In the genomic region with DNA sequence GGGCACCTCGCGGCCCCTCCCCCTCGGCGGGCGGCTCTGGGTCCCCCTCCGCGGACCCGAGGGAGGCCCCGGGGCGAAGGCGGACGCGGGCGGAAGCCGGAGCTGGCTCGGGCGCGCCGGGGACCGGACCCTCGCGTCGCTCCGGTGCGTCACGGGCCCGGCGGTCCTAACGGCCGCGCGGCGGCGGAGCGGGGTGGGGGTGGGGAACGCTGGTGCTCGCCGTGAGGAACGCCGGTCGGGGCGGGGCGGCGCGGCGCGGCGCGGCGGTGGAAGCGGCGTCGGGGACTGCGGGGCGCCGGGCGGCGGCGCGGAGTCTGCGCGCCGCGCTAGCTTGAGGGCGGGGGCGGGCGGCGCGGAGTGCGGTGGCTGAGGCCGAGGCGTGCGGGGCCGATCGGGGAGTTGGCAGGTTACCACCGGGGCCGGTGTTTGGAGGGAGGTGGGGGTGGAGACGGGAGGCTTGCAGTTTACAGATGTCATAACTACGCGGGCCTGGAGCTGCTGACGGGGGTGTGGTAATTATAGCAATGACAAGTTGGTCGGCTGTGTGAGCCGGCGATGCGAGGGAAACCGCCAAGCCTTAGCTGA, we compare ENCODE assay signal across 8 mouse cellular contexts. TPM values are rescaled to one million over a fixed set of nuclear protein-coding genes. Genes with fewer than 3 reads are reported as not detected.
A peak's percentile ranks its signal among the peaks of the same experiment; 100 is the strongest.
DNase-seq lines count a peak whose midpoint lies in the region; ATAC-seq and TF ChIP-seq lines count a peak whose summit lies in the region.

No protein-coding gene starts in this region.

- TF ChIP-seq POLR2A in bone marrow, adult 2 months (IDR thresholded peaks at IDR 0.05; ENCODE audit: borderline replicate concordance, control insufficient read depth, low read depth, low read length), result no peak

- H3K4me1 ChIP-seq in bone marrow, adult 2 months (ENCODE audit: control insufficient read depth, insufficient read depth, low read length), result no peaks in the 10 kb centered on the region
- peaks cover 7% of the 10 kb centered on the region for H3K4me1 ChIP-seq in embryonic facial prominence, embryonic 14.5 days (ENCODE audit: control insufficient read depth, insufficient read depth, low read length)
- H3K4me1 ChIP-seq in kidney, embryonic 14.5 days (ENCODE audit: control insufficient read depth, insufficient read depth, low read length), result peaks cover 4% of the 10 kb centered on the region; the same call in 1 of the 2 replicates
- H3K4me1 ChIP-seq in midbrain, postnatal 0 days (ENCODE audit: insufficient read depth, low read length), result no peaks in the 10 kb centered on the region; the same call in 1 of the 2 replicates
- no peaks in the 10 kb centered on the region; the same call in 1 of the 2 replicates for H3K4me1 ChIP-seq in stomach, embryonic 14.5 days (ENCODE audit: control insufficient read depth, insufficient read depth, low read length)

- peak overlapping the region; percentile 99 for H3K27ac ChIP-seq in bone marrow, adult 2 months (ENCODE audit: control insufficient read depth, insufficient read depth, low read depth, low read length, poor library complexity)
- H3K27ac ChIP-seq in embryonic facial prominence, embryonic 14.5 days (replicated peaks; ENCODE audit: low read depth, low read length), result peak overlapping the region; percentile 99
- H3K27ac ChIP-seq in kidney, embryonic 14.5 days (ENCODE audit: low read depth, low read length), result peak overlapping the region; percentile 99
- peak overlapping the region; percentile 97 for H3K27ac ChIP-seq in midbrain, postnatal 0 days (ENCODE audit: low read depth, low read length)
- peak overlapping the region; percentile 99 for H3K27ac ChIP-seq in stomach, embryonic 14.5 days (ENCODE audit: low read length)

- DNase-seq in CD4-positive helper T cell, adult 2 months (ENCODE audit: low read depth, low spot score), result peak; percentile 90
- DNase-seq in embryonic facial prominence, embryonic 14.5 days (ENCODE audit: low spot score), result peak; percentile 85
- DNase-seq in heart, adult 8-10 months (ENCODE audit: low spot score), result peak; percentile 65
- DNase-seq in liver, result peak; percentile 81
- DNase-seq in midbrain, postnatal 0 days (ENCODE audit: low spot score), result peak; percentile 60

- peak overlapping the region; percentile 80 for H3K4me3 ChIP-seq in bone marrow, adult 2 months (replicated peaks; ENCODE audit: control insufficient read depth, low read depth, low read length)
- peak overlapping the region; percentile 79 for H3K4me3 ChIP-seq in embryonic facial prominence, embryonic 14.5 days (ENCODE audit: low read depth, low read length)
- H3K4me3 ChIP-seq in kidney, embryonic 14.5 days (ENCODE audit: low read length), result peak overlapping the region; percentile 86
- H3K4me3 ChIP-seq in midbrain, postnatal 0 days (ENCODE audit: low read depth, low read length), result peak overlapping the region; percentile 81
- peak overlapping the region; percentile 77 for H3K4me3 ChIP-seq in stomach, embryonic 14.5 days (ENCODE audit: low read depth, low read length)

- no peak for TF ChIP-seq CTCF in bone marrow, adult 2 months (IDR thresholded peaks at IDR 0.05; ENCODE audit: control insufficient read depth, insufficient read depth, low read length)
- TF ChIP-seq CTCF in midbrain, postnatal 0 days (IDR thresholded peaks at IDR 0.05), result no peak

- WGBS in bone marrow, adult 2 months, result 1% methylated on average over 84 of the region's 86 CpGs
- WGBS in embryonic facial prominence, embryonic 14.5 days, result 0% methylated on average over 18 of the region's 86 CpGs
- WGBS in kidney, embryonic 14.5 days, result 0% methylated on average over 31 of the region's 86 CpGs
- under 1% methylated on average over 27 of the region's 86 CpGs for WGBS in midbrain, postnatal 0 days
- under 1% methylated on average over 67 of the region's 86 CpGs for WGBS in stomach, embryonic 14.5 days

- H3K9ac ChIP-seq in embryonic facial prominence, embryonic 14.5 days (ENCODE audit: low read depth, low read length), result peak overlapping the region; percentile 95
- peak overlapping the region; percentile 92 for H3K9ac ChIP-seq in kidney, embryonic 14.5 days (ENCODE audit: low read depth, low read length)
- peak overlapping the region; percentile 91 for H3K9ac ChIP-seq in midbrain, postnatal 0 days (replicated peaks; ENCODE audit: low read length, poor library complexity, severe bottlenecking)
- peak overlapping the region; percentile 80 for H3K9ac ChIP-seq in stomach, embryonic 14.5 days (replicated peaks; ENCODE audit: low read depth, low read length)

- no peaks in the 10 kb centered on the region for H3K36me3 ChIP-seq in embryonic facial prominence, embryonic 14.5 days (ENCODE audit: control insufficient read depth, insufficient read depth, low read length)
- no peaks in the 10 kb centered on the region for H3K36me3 ChIP-seq in kidney, embryonic 14.5 days (ENCODE audit: control insufficient read depth, insufficient read depth, low read length)
- H3K36me3 ChIP-seq in midbrain, postnatal 0 days (ENCODE audit: insufficient read depth, low read length), result no peaks in the 10 kb centered on the region
- no peaks in the 10 kb centered on the region for H3K36me3 ChIP-seq in stomach, embryonic 14.5 days (ENCODE audit: control insufficient read depth, insufficient read depth, low read length)

- H3K4me2 ChIP-seq in embryonic facial prominence, embryonic 14.5 days (ENCODE audit: low read depth, low read length), result peak overlapping the region; percentile 74
- H3K4me2 ChIP-seq in kidney, embryonic 14.5 days (replicated peaks; ENCODE audit: low read depth, low read length), result peak overlapping the region; percentile 45
- H3K4me2 ChIP-seq in midbrain, postnatal 0 days (ENCODE audit: low read depth, low read length, poor library complexity, severe bottlenecking), result peak overlapping the region; percentile 58
- peak overlapping the region; percentile 61 for H3K4me2 ChIP-seq in stomach, embryonic 14.5 days (replicated peaks; ENCODE audit: low read depth, low read length)

- no peaks in the 10 kb centered on the region for H3K9me3 ChIP-seq in embryonic facial prominence, embryonic 14.5 days (ENCODE audit: control insufficient read depth, low read length)
- H3K9me3 ChIP-seq in kidney, embryonic 14.5 days (ENCODE audit: control insufficient read depth, low read length), result no peaks in the 10 kb centered on the region
- no peaks in the 10 kb centered on the region for H3K9me3 ChIP-seq in midbrain, postnatal 0 days (ENCODE audit: low read length)
- no peaks in the 10 kb centered on the region for H3K9me3 ChIP-seq in stomach, embryonic 14.5 days (ENCODE audit: control insufficient read depth, low read depth, low read length)

- peak; percentile 70 for ATAC-seq in embryonic facial prominence, embryonic 14.5 days (ENCODE audit: low read depth)
- ATAC-seq in kidney, embryonic 14.5 days (ENCODE audit: low FRiP score, low TSS enrichment), result peak; percentile 76
- peak; percentile 81 for ATAC-seq in midbrain, postnatal 0 days (ENCODE audit: low FRiP score)
- peak; percentile 60 for ATAC-seq in stomach, embryonic 14.5 days (ENCODE audit: insufficient number of reproducible peaks, insufficient read depth, low FRiP score, low read depth)

- H3K27me3 ChIP-seq in embryonic facial prominence, embryonic 14.5 days (replicated peaks; ENCODE audit: control insufficient read depth, insufficient read depth, low read length), result no peaks in the 10 kb centered on the region
- H3K27me3 ChIP-seq in kidney, embryonic 14.5 days (ENCODE audit: control insufficient read depth, insufficient read depth, low read length), result 0 out of 2 replicates have a peak, but pooled peaks cover 2% of the 10 kb centered on the region
- H3K27me3 ChIP-seq in midbrain, postnatal 0 days (ENCODE audit: insufficient read depth, low read length), result no peaks in the 10 kb centered on the region
- H3K27me3 ChIP-seq in stomach, embryonic 14.5 days (ENCODE audit: control insufficient read depth, insufficient read depth, low read length), result no peaks in the 10 kb centered on the region

RNA-seq across cellular contexts. Expression of a gene that starts 5.1 kb away (rescaled TPM):
- polyA plus RNA-seq in bone marrow, adult 2 months (2011; ENCODE audit: insufficient read depth, insufficient read length, low replicate concordance, missing spikeins), result 26.7 and 48.3 TPM in 2 replicates
- 40.4 and 42.0 TPM in 2 replicates for polyA plus RNA-seq in embryonic facial prominence, embryonic 14.5 days (2014; fragmentation: Nextera tagmentation; extraction: Ambion mirVana)
- 100 to 1,000 TPM; 115 to 133 (median 122) TPM for total RNA-seq in heart, adult 8-10 months (2022)
- 25.1 and 44.6 TPM in 2 replicates for polyA plus RNA-seq in kidney, embryonic 14.5 days (2014; fragmentation: Nextera tagmentation; extraction: Ambion mirVana)
- total RNA-seq in midbrain, postnatal 0 days (2014; rRNA removed), result 68.5 and 84.4 TPM in 2 replicates
- polyA plus RNA-seq in midbrain, postnatal 0 days (2015; fragmentation: Nextera tagmentation; extraction: Ambion mirVana), result 56.0 and 61.6 TPM in 2 replicates
- 44.1 and 44.5 TPM in 2 replicates for polyA plus RNA-seq in stomach, embryonic 14.5 days (2014; fragmentation: Nextera tagmentation; extraction: Ambion mirVana)

RNA-seq across cellular contexts. Expression of a gene that starts 44.7 kb away (rescaled TPM):
- polyA plus RNA-seq in bone marrow, adult 2 months (2011; ENCODE audit: insufficient read depth, insufficient read length, low replicate concordance, missing spikeins), result 5.5 and 9.2 TPM in 2 replicates
- 4.3 and 4.5 TPM in 2 replicates for polyA plus RNA-seq in embryonic facial prominence, embryonic 14.5 days (2014; fragmentation: Nextera tagmentation; extraction: Ambion mirVana)
- 10 to 100 TPM in 2 of 4 experiments, 1 to 10 TPM in 2; 8.1 to 11.3 (median 10.3) TPM for total RNA-seq in heart, adult 8-10 months (2022)
- polyA plus RNA-seq in kidney, embryonic 14.5 days (2014; fragmentation: Nextera tagmentation; extraction: Ambion mirVana), result 1.7 and 3.2 TPM in 2 replicates
- total RNA-seq in midbrain, postnatal 0 days (2014; rRNA removed), result 1.9 and 2.3 TPM in 2 replicates
- polyA plus RNA-seq in midbrain, postnatal 0 days (2015; fragmentation: Nextera tagmentation; extraction: Ambion mirVana), result 0.93 and 1.2 TPM in 2 replicates
- 7.7 and 8.0 TPM in 2 replicates for polyA plus RNA-seq in stomach, embryonic 14.5 days (2014; fragmentation: Nextera tagmentation; extraction: Ambion mirVana)

RNA-seq across cellular contexts. Expression of a gene that starts 45.3 kb away (rescaled TPM):
- polyA plus RNA-seq in bone marrow, adult 2 months (2011; ENCODE audit: insufficient read depth, insufficient read length, low replicate concordance, missing spikeins), result 18.7 and 19.6 TPM in 2 replicates
- 5.4 and 6.1 TPM in 2 replicates for polyA plus RNA-seq in embryonic facial prominence, embryonic 14.5 days (2014; fragmentation: Nextera tagmentation; extraction: Ambion mirVana)
- 10 to 100 TPM in 2 of 4 experiments, 1 to 10 TPM in 2; 7.5 to 11.6 (median 9.8) TPM for total RNA-seq in heart, adult 8-10 months (2022)
- 1.8 and 3.2 TPM in 2 replicates for polyA plus RNA-seq in kidney, embryonic 14.5 days (2014; fragmentation: Nextera tagmentation; extraction: Ambion mirVana)
- 3.0 and 4.3 TPM in 2 replicates for total RNA-seq in midbrain, postnatal 0 days (2014; rRNA removed)
- polyA plus RNA-seq in midbrain, postnatal 0 days (2015; fragmentation: Nextera tagmentation; extraction: Ambion mirVana), result 1.9 and 3.3 TPM in 2 replicates
- 6.5 and 8.1 TPM in 2 replicates for polyA plus RNA-seq in stomach, embryonic 14.5 days (2014; fragmentation: Nextera tagmentation; extraction: Ambion mirVana)

RNA-seq across cellular contexts. Expression of a gene that starts 57.4 kb away (rescaled TPM):
- polyA plus RNA-seq in bone marrow, adult 2 months (2011; ENCODE audit: insufficient read depth, insufficient read length, low replicate concordance, missing spikeins), result 4.7 and 7.3 TPM in 2 replicates
- 9.7 and 12.2 TPM in 2 replicates for polyA plus RNA-seq in embryonic facial prominence, embryonic 14.5 days (2014; fragmentation: Nextera tagmentation; extraction: Ambion mirVana)
- 1 to 10 TPM; 2.9 to 4.2 (median 3.7) TPM for total RNA-seq in heart, adult 8-10 months (2022)
- polyA plus RNA-seq in kidney, embryonic 14.5 days (2014; fragmentation: Nextera tagmentation; extraction: Ambion mirVana), result 8.6 and 9.6 TPM in 2 replicates
- 5.8 and 9.3 TPM in 2 replicates for total RNA-seq in midbrain, postnatal 0 days (2014; rRNA removed)
- 6.1 and 6.6 TPM in 2 replicates for polyA plus RNA-seq in midbrain, postnatal 0 days (2015; fragmentation: Nextera tagmentation; extraction: Ambion mirVana)
- polyA plus RNA-seq in stomach, embryonic 14.5 days (2014; fragmentation: Nextera tagmentation; extraction: Ambion mirVana), result 10.4 and 11.9 TPM in 2 replicates

Comparison
In these comparisons a context has a peak if more than half of its experiments do, and no peak if none do; other contexts are left out.
1. Peak in every context shown above with its lines: DNase-seq, ATAC-seq, H3K4me3 ChIP-seq and H3K27ac ChIP-seq.